Mouse (Mus musculus) forebrain, embryonic 16.5 days (tissue): ENCODE measurements at regions not wholly inside any gene's neighbourhood (a gene's known extent, or its start where the extent isn't known, plus 50 kb on each side); places are given as distances from the start of the nearest gene placed in this dataset.

Source experiments
- ATAC-seq: fragments of 200-750 bp; cut with Nextera tagmentation; 2 replicates; pipeline ENCODE4 v1.8.0; 2017; ENCODE audit warnings: mild to moderate bottlenecking, moderate library complexity
- H3K27ac ChIP-seq: fragments of 300-500 bp; sonication (generic); 2 replicates; pipeline ENCODE4 v1.5.1; 2014; ENCODE audit warnings: low read length, control low read depth
- H3K27me3 ChIP-seq: fragments of 300-500 bp; sonication (generic); replicated peaks from 2 replicates; pipeline ENCODE4 v1.6.1; 2014; ENCODE audit warnings: low read length; ENCODE audit not compliant: control insufficient read depth, insufficient read depth
- H3K36me3 ChIP-seq: fragments of 300-500 bp; sonication (generic); 2 replicates; pipeline ENCODE4 v1.6.1; 2014; ENCODE audit not compliant: control insufficient read depth, insufficient read depth
- H3K4me1 ChIP-seq: fragments of 300-500 bp; sonication (generic); replicated peaks from 2 replicates; pipeline ENCODE4 v1.6.1; 2014; ENCODE audit warnings: low read length; ENCODE audit not compliant: control insufficient read depth, insufficient read depth
- H3K4me2 ChIP-seq: fragments of 300-500 bp; sonication (generic); 2 replicates; pipeline ENCODE4 v1.6.1; 2014; ENCODE audit warnings: mild to moderate bottlenecking, low read length, control low read depth
- H3K4me3 ChIP-seq: fragments of 300-500 bp; sonication (generic); replicated peaks from 2 replicates; pipeline ENCODE4 v1.5.1; 2014; ENCODE audit warnings: mild to moderate bottlenecking, low read length, control low read depth
- H3K9ac ChIP-seq: fragments of 300-500 bp; sonication (generic); replicated peaks from 2 replicates; pipeline ENCODE4 v1.6.1; 2014; ENCODE audit warnings: low read depth, low read length, control low read depth
- H3K9me3 ChIP-seq: fragments of 300-500 bp; sonication (generic); 2 replicates; pipeline ENCODE4 v1.6.1; 2016; ENCODE audit warnings: low read length; ENCODE audit not compliant: control insufficient read depth
- WGBS: fragments of 180-500 bp; shearing (Covaris S2); extraction: QIAGEN DNeasy Blood & Tissue Kit; methylation state at CpG from one replicate; pipeline ENCODE4 v1.1.7; 2014; 5-methylcytosine and 5-hydroxymethylcytosine counted together

DNA sequence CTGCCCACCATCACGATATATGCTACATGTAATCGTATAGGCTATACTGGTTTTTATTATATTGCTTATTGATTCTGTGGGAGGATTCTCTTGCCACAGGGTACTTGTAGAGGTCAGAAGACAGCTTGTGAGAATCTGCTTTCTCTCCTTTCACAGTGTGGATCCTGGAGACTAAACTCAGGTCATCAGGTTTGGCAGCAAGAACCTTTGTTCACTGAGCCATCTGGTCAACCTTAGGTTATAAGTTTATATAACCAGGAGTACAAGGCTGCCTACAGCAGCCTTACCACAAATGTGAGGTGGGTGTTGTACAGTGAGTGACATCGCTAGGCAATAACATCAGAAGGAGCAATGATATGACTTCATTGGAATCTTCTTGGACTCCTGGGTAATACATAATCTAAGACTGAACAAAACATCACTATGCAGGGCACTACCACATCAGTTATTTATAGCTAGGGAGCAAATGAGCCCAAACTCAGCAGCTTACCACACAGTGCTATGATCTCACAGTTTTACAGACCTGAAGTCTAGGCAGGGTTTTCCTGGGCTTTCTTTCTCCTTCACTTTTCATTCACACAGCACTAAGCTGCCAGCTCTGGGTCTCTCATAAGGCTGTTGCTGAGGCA is 89.0 kb downstream of the Gm815 start:
- WGBS, result 95% methylated on average over 3 of the region's 3 CpGs
- Histone ChIP-seq H3K4me3 (no peak overlapping the region), H3K36me3 (no peaks in the 10 kb centered on the region), H3K9ac (no peak overlapping the region), H3K9me3 (no peaks in the 10 kb centered on the region), H3K27me3 (no peaks in the 10 kb centered on the region), H3K27ac (no peak overlapping the region), H3K4me1 (peaks cover 18% of the 10 kb centered on the region), H3K4me2 (no peak overlapping the region)
- ATAC-seq, result no peak

DNA sequence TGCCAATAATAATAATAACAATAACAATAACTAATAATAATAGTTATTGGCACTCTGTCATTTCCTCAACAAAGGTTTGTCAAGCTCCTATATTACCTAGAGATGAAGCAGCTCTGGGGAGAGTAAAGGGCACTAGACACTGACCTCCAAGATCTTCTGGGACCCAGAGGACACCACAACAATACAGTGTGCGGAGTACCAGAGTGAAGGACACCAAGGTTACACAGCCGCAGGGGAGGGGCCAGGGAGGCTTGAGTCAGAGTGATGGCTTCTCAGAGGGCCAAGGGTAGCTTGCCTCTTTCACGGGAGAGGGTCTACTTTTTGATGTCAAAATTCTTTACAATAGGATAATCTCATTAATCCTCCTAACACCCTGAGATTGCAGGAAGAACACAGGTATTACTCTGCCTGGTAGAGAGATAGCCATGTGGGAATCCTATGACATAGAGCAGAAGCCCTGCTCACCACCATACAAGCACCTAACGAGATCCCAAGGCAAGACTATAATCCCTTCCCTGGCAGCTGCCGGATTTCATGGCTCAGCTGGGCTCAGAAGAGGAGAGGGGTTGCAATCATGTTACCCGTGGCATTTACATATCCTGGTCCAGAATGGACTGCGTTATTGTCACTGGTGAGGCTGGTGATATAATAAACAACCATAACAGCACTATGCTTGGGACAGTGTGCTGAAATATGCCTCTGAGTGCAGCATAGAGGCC is 91.1 kb downstream of the Gm815 start:
- 31% methylated on average over 7 of the region's 7 CpGs for WGBS
- no peaks in the 10 kb centered on the region for H3K27me3 ChIP-seq
- no peak overlapping the region for H3K4me3 ChIP-seq
- H3K4me2 ChIP-seq, result no peak overlapping the region
- no peaks in the 10 kb centered on the region for H3K9me3 ChIP-seq
- H3K4me1 ChIP-seq, result peaks cover 18% of the 10 kb centered on the region
- no peak overlapping the region for H3K9ac ChIP-seq
- no peak overlapping the region for H3K27ac ChIP-seq
- ATAC-seq, result peak; percentile 31; the same call in 1 of the 2 replicates
- H3K36me3 ChIP-seq, result no peaks in the 10 kb centered on the region

DNA sequence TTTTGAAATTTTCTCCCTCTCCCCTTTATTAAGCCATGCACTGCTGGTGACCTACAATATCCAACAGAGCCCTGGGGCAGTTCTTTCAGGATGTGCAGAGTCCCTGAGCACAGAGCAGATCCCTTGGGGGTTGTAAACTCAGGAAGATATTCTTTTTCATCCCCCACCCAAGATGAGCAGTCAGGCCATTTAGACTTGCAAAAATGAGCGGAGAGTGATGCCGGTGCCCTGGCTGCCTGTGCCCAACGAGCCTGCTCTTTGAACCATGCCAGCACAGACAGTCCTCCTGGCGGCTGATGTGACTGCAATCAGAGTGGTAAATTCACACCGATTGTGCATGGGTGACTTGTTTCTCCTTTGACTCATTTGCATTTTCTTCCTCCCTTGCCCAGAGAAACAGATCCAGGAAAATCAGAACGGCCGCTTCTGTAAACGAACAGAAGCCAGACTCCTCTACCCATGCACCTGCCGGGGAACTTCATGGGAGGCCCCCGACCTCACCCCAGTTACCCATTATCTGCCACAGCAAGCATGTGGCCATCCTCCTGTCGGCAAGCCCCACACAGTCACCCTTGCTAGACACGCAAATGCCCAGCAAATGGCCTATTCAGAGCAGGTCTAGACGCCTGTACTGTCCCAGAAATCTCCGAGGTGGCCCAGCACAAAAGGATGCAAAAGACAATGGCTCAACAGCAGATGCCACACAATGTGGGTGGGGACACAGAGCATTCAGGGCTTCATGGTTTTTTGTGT is 92.4 kb downstream of the Gm815 start:
- H3K9ac ChIP-seq, result peak overlapping the region; percentile 32; the same call in 1 of the 2 replicates
- H3K27me3 ChIP-seq, result no peaks in the 10 kb centered on the region
- no peak overlapping the region for H3K27ac ChIP-seq
- H3K4me3 ChIP-seq, result no peak overlapping the region
- peak overlapping the region; percentile 17 for H3K4me2 ChIP-seq
- H3K36me3 ChIP-seq, result no peaks in the 10 kb centered on the region
- no peaks in the 10 kb centered on the region for H3K9me3 ChIP-seq
- peaks cover 18% of the 10 kb centered on the region for H3K4me1 ChIP-seq
- 15% methylated on average over 14 of the region's 14 CpGs for WGBS
- peak; percentile 71 for ATAC-seq

DNA sequence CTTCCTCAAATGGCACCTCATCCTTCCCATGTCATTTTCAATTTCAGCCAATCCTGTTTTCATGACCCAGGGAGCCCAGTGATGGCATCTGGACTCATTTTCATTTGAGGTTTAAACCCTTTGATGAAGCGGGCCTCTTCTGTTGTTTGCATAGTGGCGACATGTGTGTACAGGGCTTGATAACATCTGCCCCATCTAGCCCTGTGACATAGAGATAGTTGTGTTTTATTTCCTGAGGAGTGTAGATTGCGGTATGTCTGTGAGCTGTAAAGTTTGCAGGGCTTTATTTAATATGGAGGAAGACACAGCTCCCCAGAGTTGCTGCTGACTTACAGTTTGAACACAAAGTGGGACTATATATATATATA is 92.9 kb downstream of the Gm815 start:
- no peak overlapping the region for H3K4me3 ChIP-seq
- no peak for ATAC-seq
- 80% methylated on average over 3 of the region's 3 CpGs for WGBS
- H3K36me3 ChIP-seq, result no peaks in the 10 kb centered on the region
- H3K27me3 ChIP-seq, result no peaks in the 10 kb centered on the region
- no peak overlapping the region for H3K27ac ChIP-seq
- peaks cover 18% of the 10 kb centered on the region for H3K4me1 ChIP-seq
- H3K9me3 ChIP-seq, result no peaks in the 10 kb centered on the region
- H3K4me2 ChIP-seq, result no peak overlapping the region
- no peak overlapping the region for H3K9ac ChIP-seq

DNA sequence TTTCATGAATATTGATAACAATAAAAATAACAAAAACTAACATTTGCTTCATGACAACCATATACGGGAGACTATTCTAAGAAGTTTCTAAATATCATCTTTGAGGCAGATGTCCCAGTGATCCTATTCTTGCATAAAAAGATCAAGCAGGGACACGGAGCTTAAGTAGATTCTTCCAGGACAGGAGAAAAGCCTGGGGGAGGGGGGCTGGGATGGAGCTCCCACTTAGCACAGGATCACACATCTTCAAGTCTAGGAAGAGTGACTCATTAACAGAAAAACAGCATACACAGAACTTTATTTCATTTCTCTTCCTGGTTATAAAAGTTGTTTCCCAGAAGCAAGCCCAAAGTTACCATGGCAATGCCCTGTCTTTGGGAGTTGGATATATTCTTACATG is 93.6 kb downstream of the Gm815 start:
- H3K4me3 ChIP-seq, result no peak overlapping the region
- 82% methylated on average over 2 of the region's 2 CpGs for WGBS
- ATAC-seq, result no peak
- H3K36me3 ChIP-seq, result no peaks in the 10 kb centered on the region
- no peaks in the 10 kb centered on the region for H3K27me3 ChIP-seq
- no peak overlapping the region for H3K9ac ChIP-seq
- H3K27ac ChIP-seq, result no peak overlapping the region
- H3K4me1 ChIP-seq, result peaks cover 18% of the 10 kb centered on the region
- H3K9me3 ChIP-seq, result no peaks in the 10 kb centered on the region
- H3K4me2 ChIP-seq, result no peak overlapping the region

DNA sequence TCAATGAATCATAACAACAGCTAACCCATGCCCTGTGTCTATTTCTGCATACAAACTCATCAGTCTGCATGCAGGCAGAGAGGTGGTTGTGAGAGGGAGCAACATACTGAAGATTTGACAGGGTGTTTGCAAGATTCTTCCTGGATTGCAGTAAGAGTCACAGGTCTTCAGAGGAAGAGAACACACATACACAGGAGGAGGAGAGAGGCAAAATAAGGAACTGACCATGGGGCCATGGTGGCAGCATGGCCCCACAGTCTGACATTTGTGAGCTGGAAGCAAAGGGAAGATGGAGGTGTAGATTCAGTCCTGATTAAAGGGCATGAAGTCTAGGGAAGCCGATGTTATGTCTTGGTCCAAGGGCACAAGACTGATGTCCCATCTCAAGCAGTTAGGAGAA is 101.0 kb downstream of the Gm815 start:
- WGBS, result 95% methylated on average over 1 of the region's 1 CpGs
- Histone ChIP-seq H3K4me3 (no peak overlapping the region), H3K9me3 (no peaks in the 10 kb centered on the region), H3K27ac (no peak overlapping the region), H3K9ac (no peak overlapping the region), H3K4me2 (no peak overlapping the region), H3K36me3 (no peaks in the 10 kb centered on the region), H3K4me1 (0 out of 2 replicates have a peak, but pooled peaks cover 2% of the 10 kb centered on the region), H3K27me3 (no peaks in the 10 kb centered on the region)
- ATAC-seq, result no peak

- H3K27ac ChIP-seq, result no peak overlapping the region
- 0 out of 2 replicates have a peak, but pooled peaks cover 2% of the 10 kb centered on the region for H3K4me1 ChIP-seq
- H3K4me3 ChIP-seq, result no peak overlapping the region
- H3K9me3 ChIP-seq, result no peaks in the 10 kb centered on the region
- WGBS, result 65% methylated on average over 3 of the region's 3 CpGs
- ATAC-seq, result 0 out of 2 replicates have a peak, but pooled peaks have one; percentile 15
- no peaks in the 10 kb centered on the region for H3K36me3 ChIP-seq
- no peak overlapping the region for H3K9ac ChIP-seq
- H3K27me3 ChIP-seq, result no peaks in the 10 kb centered on the region
- no peak overlapping the region for H3K4me2 ChIP-seq
These were observed 101.5 kb downstream of the Gm815 start for GRCm38 (mm10) chr19:26987197-26987596.

DNA sequence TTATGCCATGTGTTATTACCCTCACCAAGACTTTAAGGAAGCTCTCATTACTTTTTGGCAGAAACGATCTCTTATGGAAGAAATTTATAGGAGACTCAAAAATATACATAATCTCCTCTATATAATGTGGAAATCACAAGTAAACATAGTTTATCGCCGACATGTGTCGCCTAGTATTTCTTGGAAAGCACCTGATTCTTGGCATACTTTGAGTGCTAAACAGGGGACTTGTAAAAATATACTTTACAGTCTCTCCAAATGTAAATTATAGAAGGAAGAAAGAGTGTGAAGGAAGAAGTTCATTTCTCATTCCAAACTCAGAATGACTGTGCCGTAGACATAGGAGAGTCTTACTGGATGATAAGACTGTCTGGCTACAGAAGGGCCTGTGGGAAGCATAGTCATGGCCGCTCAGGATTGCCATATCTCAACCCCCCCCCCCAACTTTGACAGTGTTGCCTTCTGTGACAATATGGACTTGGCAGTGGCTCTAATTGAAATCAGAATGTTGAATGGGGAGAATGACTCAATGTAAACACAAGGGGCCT is 102.3 kb downstream of the Gm815 start:
- Histone ChIP-seq H3K36me3 (no peaks in the 10 kb centered on the region), H3K9me3 (no peaks in the 10 kb centered on the region), H3K4me2 (no peak overlapping the region), H3K4me1 (0 out of 2 replicates have a peak, but pooled peaks cover 2% of the 10 kb centered on the region), H3K4me3 (no peak overlapping the region), H3K9ac (no peak overlapping the region), H3K27ac (no peak overlapping the region), H3K27me3 (no peaks in the 10 kb centered on the region)
- peak; percentile 61 for ATAC-seq
- 75% methylated on average over 6 of the region's 6 CpGs for WGBS
